Mouse (Mus musculus) MEL (cell line): Measurements from ENCODE around the gene Olfr967. TPM values are rescaled to one million over a fixed set of nuclear protein-coding genes. Genes with fewer than 3 reads are reported as not detected.

Experiments
- DNase-seq: peaks from one replicate; pipeline ENCODE4 v3.0.0; 2011; ENCODE audit warnings: low read depth, low spot score
- H3K27ac ChIP-seq: 2 replicates; pipeline ENCODE4 v1.5.1; 2012; ENCODE audit warnings: low read depth, mild to moderate bottlenecking, control low read depth, low read length, moderate library complexity; ENCODE audit not compliant: control insufficient read depth
- H3K27me3 ChIP-seq, 2 experiments: fragments of 150-350 bp in 1 of 2; sonication (generic) in 1 of 2; 2 replicates each; pipeline ENCODE4 v1.6.1; 2012; ENCODE audit warnings: low read length in 2 of 2, mild to moderate bottlenecking in 2 of 2, improper control_type of control experiment in 1 of 2, moderate library complexity in 1 of 2; ENCODE audit not compliant: insufficient read depth in 2 of 2, control insufficient read depth in 1 of 2
- H3K36me3 ChIP-seq, 2 experiments: 2 replicates each; pipeline ENCODE4 v1.6.1; 2012 to 2014; ENCODE audit warnings: low read length in 2 of 2, improper control_type of control experiment in 1 of 2, inconsistent platforms in 1 of 2, mild to moderate bottlenecking in 1 of 2; ENCODE audit not compliant: insufficient read depth in 2 of 2, control insufficient read depth in 1 of 2
- H3K4me1 ChIP-seq, 2 experiments: fragments of 150-350 bp in 1 of 2; sonication (generic) in 1 of 2; 2 replicates each; pipeline ENCODE4 v1.6.1; 2012; ENCODE audit warnings: low read length in 2 of 2, improper control_type of control experiment in 1 of 2, mild to moderate bottlenecking in 1 of 2; ENCODE audit not compliant: insufficient read depth in 2 of 2, control insufficient read depth in 1 of 2
- H3K4me3 ChIP-seq, 2 experiments: fragments of 150-350 bp in 1 of 2; sonication (generic) in 1 of 2; 2 replicates each; pipeline ENCODE4 v1.5.1; 2012; ENCODE audit warnings: low read depth in 2 of 2, low read length in 2 of 2, mild to moderate bottlenecking in 2 of 2, moderate library complexity in 2 of 2, control low read depth in 1 of 2, improper control_type of control experiment in 1 of 2; ENCODE audit not compliant: control insufficient read depth in 1 of 2, insufficient read depth in 1 of 2
- H3K79me2 ChIP-seq: 2 replicates; pipeline ENCODE4 v1.6.1; 2012; ENCODE audit warnings: mild to moderate bottlenecking, low read length, moderate library complexity; ENCODE audit not compliant: control insufficient read depth, poor library complexity, insufficient read depth
- H3K9ac ChIP-seq: 2 replicates; pipeline ENCODE4 v1.6.1; 2012; ENCODE audit warnings: low read depth, mild to moderate bottlenecking, control low read depth, low read length, moderate library complexity; ENCODE audit not compliant: control insufficient read depth, poor library complexity, severe bottlenecking
- H3K9me3 ChIP-seq: fragments of 150-350 bp; sonication (generic); replicated peaks from 2 replicates; pipeline ENCODE4 v1.6.1; 2012; ENCODE audit warnings: mild to moderate bottlenecking, low read length, improper control_type of control experiment, moderate library complexity; ENCODE audit not compliant: insufficient read depth
- CHD1 ChIP-seq: IDR thresholded peaks from 2 replicates; pipeline ENCODE4 v1.6.1; 2012; ENCODE audit warnings: low read depth, mild to moderate bottlenecking, inconsistent platforms, low read length, improper control_type of control experiment
- CHD2 ChIP-seq: IDR thresholded peaks from 2 replicates; pipeline ENCODE4 v1.6.1; 2011; ENCODE audit warnings: low read length, improper control_type of control experiment
- E2F4 ChIP-seq: IDR thresholded peaks from 2 replicates; pipeline ENCODE4 v1.6.1; 2011; ENCODE audit warnings: low read depth, low read length, improper control_type of control experiment, borderline replicate concordance
- GABPA ChIP-seq: IDR thresholded peaks from 2 replicates; pipeline ENCODE4 v1.6.1; 2012; ENCODE audit warnings: low read depth, mild to moderate bottlenecking, inconsistent platforms, low read length, improper control_type of control experiment, moderate library complexity
- KAT2A ChIP-seq: conservative IDR thresholded peaks from 2 replicates; pipeline ENCODE4 v1.6.1; 2012; ENCODE audit warnings: low read depth, low read length, improper control_type of control experiment, inconsistent platforms
- MAZ ChIP-seq: IDR thresholded peaks from 2 replicates; pipeline ENCODE4 v1.6.1; 2012; ENCODE audit warnings: low read depth, mild to moderate bottlenecking, inconsistent platforms, low read length, improper control_type of control experiment
- NRF1 ChIP-seq: IDR thresholded peaks from 2 replicates; pipeline ENCODE4 v1.6.1; 2014; ENCODE audit warnings: low read depth, mild to moderate bottlenecking, inconsistent platforms, low read length, improper control_type of control experiment, moderate library complexity; ENCODE audit not compliant: poor library complexity, insufficient read depth, severe bottlenecking
- POLR2AphosphoS2 ChIP-seq: IDR thresholded peaks from 2 replicates; pipeline ENCODE4 v1.6.1; 2011; ENCODE audit warnings: low read length, improper control_type of control experiment
- RAD21 ChIP-seq: IDR thresholded peaks from 2 replicates; pipeline ENCODE4 v1.6.1; 2011; ENCODE audit warnings: mild to moderate bottlenecking, low read depth, low read length, improper control_type of control experiment
- RCOR1 ChIP-seq: IDR thresholded peaks from 2 replicates; pipeline ENCODE4 v1.6.1; 2012; ENCODE audit warnings: low read depth, mild to moderate bottlenecking, inconsistent platforms, low read length, improper control_type of control experiment
- SIN3A ChIP-seq: IDR thresholded peaks from 2 replicates; pipeline ENCODE4 v1.6.1; 2012; ENCODE audit warnings: low read length, improper control_type of control experiment, inconsistent platforms
- TCF12 ChIP-seq: IDR thresholded peaks from 2 replicates; pipeline ENCODE4 v1.6.1; 2014; ENCODE audit warnings: low read depth, mild to moderate bottlenecking, inconsistent platforms, low read length, improper control_type of control experiment, moderate library complexity
- UBTF ChIP-seq: IDR thresholded peaks from 2 replicates; pipeline ENCODE4 v1.6.1; 2012; ENCODE audit warnings: low read depth, mild to moderate bottlenecking, inconsistent platforms, low read length, improper control_type of control experiment, moderate library complexity, borderline replicate concordance; ENCODE audit not compliant: insufficient read depth
- USF1 ChIP-seq: IDR thresholded peaks from 2 replicates; pipeline ENCODE4 v1.6.1; 2014; ENCODE audit warnings: low read depth, mild to moderate bottlenecking, inconsistent platforms, low read length, improper control_type of control experiment, moderate library complexity
- ZMIZ1 ChIP-seq: IDR thresholded peaks from 2 replicates; pipeline ENCODE4 v1.6.1; 2012; ENCODE audit warnings: low read depth, mild to moderate bottlenecking, inconsistent platforms, low read length, improper control_type of control experiment, moderate library complexity
- ZNF384 ChIP-seq: IDR thresholded peaks from 2 replicates; pipeline ENCODE4 v1.6.1; 2012; ENCODE audit warnings: low read depth, mild to moderate bottlenecking, inconsistent platforms, low read length, improper control_type of control experiment
- polyA plus RNA-seq, 2 experiments: library from polyadenylated mRNA; stranded (reverse) in 1 of 2; unstranded in 1 of 2; fragments of >175 nt in 1 of 2; fragments of >200 nt in 1 of 2; gene quantifications; 2 replicates each; pipeline versions ENCODE4 v1.2.1 to v1.2.4; 2012; ENCODE audit warnings: low replicate concordance in 2 of 2, low read depth in 1 of 2; ENCODE audit not compliant: insufficient read length in 2 of 2, insufficient read depth in 1 of 2, missing spikeins in 1 of 2
- total RNA-seq: library from RNA; depleted of rRNA; stranded (reverse); fragments of 300-350 nt; gene quantifications from 2 replicates; pipeline ENCODE4 v1.2.3, GENCODE M21; 2012

Olfr967 gene
- total and polyA plus RNA-seq, 3 experiments, result not detected

GRCm38 (mm10) chr9:39730678-39731077 lies 15.4 kb upstream of the Olfr967 start, which contains the start of gene Olfr150:
Gene Olfr150, plus strand, starts transcription at chr9:39730978.
- H3K36me3 ChIP-seq, result no peaks in the 10 kb centered on the region
- no peak within 1 kb of the TSS for H3K27ac ChIP-seq
- H3K4me1 ChIP-seq, result no peaks in the 10 kb centered on the region
- TF ChIP-seq CHD1 (no peak), ZMIZ1 (no peak), NRF1 (no peak), KAT2A (no peak), MAZ (no peak), TCF12 (no peak), ZNF384 (no peak), POLR2AphosphoS2 (no peak), SIN3A (no peak), RCOR1 (no peak), RAD21 (no peak), CHD2 (no peak), UBTF (no peak), GABPA (no peak), E2F4 (no peak)
- no peaks in the 10 kb centered on the region for H3K9me3 ChIP-seq
- no peak within 1 kb of the TSS for H3K9ac ChIP-seq
- DNase-seq, result no peak
- no peaks in the 10 kb centered on the region for H3K79me2 ChIP-seq
- H3K4me3 ChIP-seq, result no peak within 1 kb of the TSS
- no peaks in the 10 kb centered on the region for H3K27me3 ChIP-seq

DNA sequence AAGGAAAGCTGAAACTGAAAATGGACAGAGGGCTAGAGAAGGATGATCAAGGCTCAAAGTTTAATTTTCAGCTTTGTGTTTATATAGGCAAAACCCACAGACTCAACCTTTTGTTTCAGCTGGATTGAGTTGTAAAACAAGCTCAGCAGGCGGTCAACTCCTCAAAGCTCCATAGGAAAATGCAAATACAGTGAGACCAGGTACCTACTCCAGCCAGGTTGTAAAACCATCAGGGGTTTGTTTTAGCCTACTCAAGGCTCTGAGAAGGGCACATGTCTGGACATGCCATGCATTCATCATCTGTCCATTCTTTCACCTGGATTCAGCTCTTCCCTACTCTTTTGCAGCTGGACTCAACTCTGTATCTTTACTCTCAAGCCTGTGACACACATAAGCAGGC lies 5.3 kb upstream of the Olfr967 start:
- H3K4me1 ChIP-seq, result no peaks in the 10 kb centered on the region
- H3K4me3 ChIP-seq, result no peak overlapping the region
- H3K27ac ChIP-seq, result no peak overlapping the region
- no peaks in the 10 kb centered on the region for H3K36me3 ChIP-seq
- H3K9me3 ChIP-seq, result no peaks in the 10 kb centered on the region
- no peak overlapping the region for H3K9ac ChIP-seq
- DNase-seq, result no peak
- TF ChIP-seq TCF12 (no peak), MAZ (no peak), USF1 (no peak), ZNF384 (no peak), KAT2A (no peak), SIN3A (no peak)
- no peaks in the 10 kb centered on the region for H3K79me2 ChIP-seq
- no peaks in the 10 kb centered on the region for H3K27me3 ChIP-seq
